Mouse (Mus musculus) myocyte (in vitro differentiated cells): ENCODE data around the gene Xlr4a. TPM values are rescaled to one million over a fixed set of nuclear protein-coding genes. Genes with fewer than 3 reads are reported as not detected.

ENCODE experiments used
- H3K27me3 ChIP-seq: one replicate; pipeline ENCODE4 v1.6.1; 2011; ENCODE audit not compliant: control insufficient read depth, insufficient read depth, insufficient read length
- H3K36me3 ChIP-seq: one replicate; pipeline ENCODE4 v1.6.1; 2011; ENCODE audit not compliant: control insufficient read depth, insufficient read depth
- H3K4me2 ChIP-seq: one replicate; pipeline ENCODE4 v1.6.1; 2011; ENCODE audit warnings: low read depth, control low read depth
- H3K4me3 ChIP-seq: one replicate; pipeline ENCODE4 v1.5.1; 2011; ENCODE audit warnings: mild to moderate bottlenecking, control low read depth, moderate library complexity
- H3K79me2 ChIP-seq: one replicate; pipeline ENCODE4 v1.6.1; 2011; ENCODE audit not compliant: control insufficient read depth, insufficient read depth
- H3ac ChIP-seq: one replicate; pipeline ENCODE4 v1.6.1; 2011; ENCODE audit not compliant: control insufficient read depth, insufficient read length
- CEBPB ChIP-seq: IDR thresholded peaks from 2 replicates; pipeline ENCODE4 v1.6.1; 2011; ENCODE audit warnings: mild to moderate bottlenecking, moderate library complexity; ENCODE audit not compliant: poor library complexity, insufficient read depth, severe bottlenecking
- E2F4 ChIP-seq: IDR thresholded peaks from one replicate; pipeline ENCODE4 v1.6.1; 2011; ENCODE audit warnings: mild to moderate bottlenecking, control low read depth, moderate library complexity; ENCODE audit not compliant: insufficient read depth
- MAX ChIP-seq: IDR thresholded peaks from one replicate; pipeline ENCODE4 v1.6.1; 2011; ENCODE audit warnings: low read depth, mild to moderate bottlenecking, control low read depth
- MYOD1 ChIP-seq, 3 experiments: IDR thresholded peaks; one replicate each; pipeline ENCODE4 v1.6.1; 2011; ENCODE audit warnings: control low read depth in 2 of 3, low read depth in 2 of 3, mild to moderate bottlenecking in 2 of 3, moderate library complexity in 1 of 3; ENCODE audit not compliant: insufficient read length in 2 of 3, control insufficient read depth in 1 of 3
- MYOG ChIP-seq, 3 experiments: IDR thresholded peaks; one replicate each; pipeline ENCODE4 v1.6.1; 2011; ENCODE audit warnings: control low read depth in 2 of 3, low read depth in 2 of 3, mild to moderate bottlenecking in 2 of 3; ENCODE audit not compliant: insufficient read length in 2 of 3, control insufficient read depth in 1 of 3, insufficient read depth in 1 of 3
- POLR2A ChIP-seq: IDR thresholded peaks from one replicate; pipeline ENCODE4 v1.6.1; 2011; ENCODE audit warnings: low read depth, mild to moderate bottlenecking, control low read depth, moderate library complexity; ENCODE audit not compliant: insufficient read length
- POLR2AphosphoS2 ChIP-seq: IDR thresholded peaks from one replicate; pipeline ENCODE4 v1.6.1; 2011; ENCODE audit warnings: low read depth, control low read depth; ENCODE audit not compliant: insufficient read length
- REST ChIP-seq: IDR thresholded peaks from one replicate; pipeline ENCODE4 v1.6.1; 2011; ENCODE audit warnings: mild to moderate bottlenecking, control low read depth, moderate library complexity; ENCODE audit not compliant: insufficient read depth, insufficient read length
- SRF ChIP-seq: IDR thresholded peaks from one replicate; pipeline ENCODE4 v1.6.1; 2011; ENCODE audit warnings: low read depth; ENCODE audit not compliant: control insufficient read depth, insufficient read length
- TCF12 ChIP-seq: IDR thresholded peaks from one replicate; pipeline ENCODE4 v1.6.1; 2011; ENCODE audit warnings: mild to moderate bottlenecking, control low read depth; ENCODE audit not compliant: poor library complexity, insufficient read depth, severe bottlenecking
- TCF3 ChIP-seq: IDR thresholded peaks from one replicate; pipeline ENCODE4 v1.6.1; 2011; ENCODE audit warnings: low read depth, control low read depth; ENCODE audit not compliant: insufficient read length
- USF1 ChIP-seq: IDR thresholded peaks from one replicate; pipeline ENCODE4 v1.6.1; 2011; ENCODE audit warnings: low read depth, mild to moderate bottlenecking, control low read depth, moderate library complexity
- polyA plus RNA-seq: library from polyadenylated mRNA; unstranded; fragments of >200 nt; fragmentation: generic; extraction: Trizol; gene quantifications from one replicate; pipeline ENCODE4 v1.2.1, GENCODE M21; 2012; ENCODE audit warnings: missing spikeins

The Xlr4a gene
- polyA plus RNA-seq, 1 experiment: 0.55 TPM

- Histone ChIP-seq H3K36me3 (no peaks in the 10 kb centered on the region), H3ac (no peak overlapping the region), H3K4me2 (no peak overlapping the region), H3K4me3 (no peak overlapping the region), H3K79me2 (no peaks in the 10 kb centered on the region), H3K27me3 (peaks cover 21% of the 10 kb centered on the region)
- no peak for TF ChIP-seq CEBPB
- TF ChIP-seq TCF12: no peak
- TF ChIP-seq MYOG (IDR thresholded peaks at IDR 0.05; ENCODE audit: control insufficient read depth in 1 of 3, insufficient read depth in 1 of 3, insufficient read length in 2 of 3, low read depth in 2 of 3): no peak
- no peak for TF ChIP-seq MAX
- no peak for TF ChIP-seq TCF3
- TF ChIP-seq USF1: no peak
- no peak for TF ChIP-seq MYOD1 (IDR thresholded peaks at IDR 0.05; ENCODE audit: control insufficient read depth in 1 of 3, insufficient read length in 2 of 3, low read depth in 2 of 3)
- no peak for TF ChIP-seq REST
- no peak for TF ChIP-seq SRF
- TF ChIP-seq POLR2AphosphoS2: no peak
- TF ChIP-seq POLR2A: no peak
- no peak for TF ChIP-seq E2F4
Observed at GRCm38 (mm10) chrX:73063512-73064414, 18.5 kb downstream of the Xlr4a start.

GRCm38 (mm10) chrX:73062323-73062722 is 20.0 kb downstream of the Xlr4a start:
- no peaks in the 10 kb centered on the region for H3K79me2 ChIP-seq
- TF ChIP-seq TCF3: no peak
- no peak for TF ChIP-seq POLR2A
- TF ChIP-seq TCF12: no peak
- TF ChIP-seq POLR2AphosphoS2: no peak
- TF ChIP-seq USF1: no peak
- TF ChIP-seq E2F4: no peak
- TF ChIP-seq MYOD1 (IDR thresholded peaks at IDR 0.05; ENCODE audit: control insufficient read depth in 1 of 3, insufficient read length in 2 of 3, low read depth in 2 of 3): no peak
- TF ChIP-seq SRF: no peak
- no peak for TF ChIP-seq REST
- TF ChIP-seq CEBPB: no peak
- TF ChIP-seq MAX: no peak
- no peak for TF ChIP-seq MYOG (IDR thresholded peaks at IDR 0.05; ENCODE audit: control insufficient read depth in 1 of 3, insufficient read depth in 1 of 3, insufficient read length in 2 of 3, low read depth in 2 of 3)

GRCm38 (mm10) chrX:73061528-73061927 is 20.8 kb downstream of the Xlr4a start:
- H3K36me3 ChIP-seq: no peaks in the 10 kb centered on the region
- peaks cover 21% of the 10 kb centered on the region for H3K27me3 ChIP-seq
- no peaks in the 10 kb centered on the region for H3K79me2 ChIP-seq
- TF ChIP-seq SRF (no peak), MAX (no peak), TCF3 (no peak), MYOG (IDR thresholded peaks at IDR 0.05; ENCODE audit: control insufficient read depth in 1 of 3, insufficient read depth in 1 of 3, insufficient read length in 2 of 3, low read depth in 2 of 3) (no peak), POLR2AphosphoS2 (no peak), CEBPB (no peak), MYOD1 (IDR thresholded peaks at IDR 0.05; ENCODE audit: control insufficient read depth in 1 of 3, insufficient read length in 2 of 3, low read depth in 2 of 3) (no peak), POLR2A (no peak), E2F4 (no peak), REST (no peak), USF1 (no peak), TCF12 (no peak)
- H3K4me3 ChIP-seq: no peak overlapping the region
- H3ac ChIP-seq: no peak overlapping the region
- H3K4me2 ChIP-seq: no peak overlapping the region

More at GRCm38 (mm10) chrX:73062323-73062722, 20.0 kb downstream of the Xlr4a start:
- no peak overlapping the region for H3K4me3 ChIP-seq
- H3K4me2 ChIP-seq: no peak overlapping the region
- no peak overlapping the region for H3ac ChIP-seq
- peaks cover 21% of the 10 kb centered on the region for H3K27me3 ChIP-seq
- H3K36me3 ChIP-seq: no peaks in the 10 kb centered on the region

DNA sequence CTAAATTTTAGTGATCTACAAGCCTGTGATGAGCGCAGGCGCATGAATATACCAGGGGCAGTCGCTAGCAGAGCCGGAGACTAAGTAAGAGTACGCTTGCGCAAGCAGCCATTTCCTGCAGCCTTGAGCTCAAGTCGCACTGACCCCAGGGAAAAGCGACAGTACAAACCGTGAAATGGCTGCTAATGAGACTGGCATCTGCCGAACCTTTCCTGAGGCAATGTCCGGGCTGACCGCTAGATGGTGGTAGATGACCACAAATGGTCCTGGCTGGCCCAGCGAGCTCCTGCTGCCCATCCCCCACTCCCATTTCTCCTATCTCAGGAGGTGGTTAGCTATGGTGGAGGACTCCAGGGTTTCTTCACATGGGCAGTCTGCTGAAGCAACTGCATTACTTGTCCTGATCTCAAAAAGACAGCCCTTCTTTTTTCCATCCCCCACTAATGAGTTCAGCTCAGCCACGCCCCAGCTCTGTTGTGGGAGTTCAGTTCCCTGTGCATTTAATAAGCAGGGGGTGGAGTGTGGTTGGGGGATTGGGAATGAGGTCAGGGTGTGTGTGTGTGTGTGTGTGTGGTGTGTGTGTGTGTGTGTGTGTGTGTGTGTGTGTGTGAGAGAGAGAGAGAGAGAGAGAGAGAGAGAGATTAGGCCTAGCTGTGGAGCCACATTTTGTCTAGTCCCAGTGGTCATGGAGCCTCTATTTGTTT is 28.3 kb downstream of the Xlr4a start:
- no peaks in the 10 kb centered on the region for H3K36me3 ChIP-seq
- H3K4me3 ChIP-seq: no peak overlapping the region
- H3K79me2 ChIP-seq: no peaks in the 10 kb centered on the region
- H3K27me3 ChIP-seq: no peaks in the 10 kb centered on the region
- peak overlapping the region; percentile 22 for H3K4me2 ChIP-seq
- TF ChIP-seq POLR2AphosphoS2: no peak
- TF ChIP-seq E2F4: no peak
- no peak for TF ChIP-seq CEBPB
- no peak for TF ChIP-seq MYOD1 (IDR thresholded peaks at IDR 0.05; ENCODE audit: control insufficient read depth in 1 of 3, insufficient read length in 2 of 3, low read depth in 2 of 3)
- TF ChIP-seq SRF: no peak
- no peak for TF ChIP-seq USF1
- H3ac ChIP-seq: no peak overlapping the region
